Mouse (Mus musculus) midbrain, postnatal 0 days (tissue): ENCODE data around the gene Kcnma1. TPM values are rescaled to one million over a fixed set of nuclear protein-coding genes. Genes with fewer than 3 reads are reported as not detected.
A peak's percentile ranks its signal among the peaks of the same experiment; 100 is the strongest.

Experiments
- ATAC-seq: fragments of 200-750 bp; cut with Nextera tagmentation; 2 replicates; pipeline ENCODE4 v1.8.0; 2017; ENCODE audit warnings: moderate number of reproducible peaks, mild to moderate bottlenecking, moderate TSS enrichment, moderate library complexity; ENCODE audit not compliant: low FRiP score
- DNase-seq: peaks from one replicate; pipeline ENCODE4 v3.0.0-alpha.2; 2015; ENCODE audit warnings: low spot score
- H3K27ac ChIP-seq: fragments of 300-500 bp; sonication (generic); 2 replicates; pipeline ENCODE4 v1.5.1; 2014; ENCODE audit warnings: low read depth, mild to moderate bottlenecking, low read length, mixed read lengths
- H3K27me3 ChIP-seq: fragments of 300-500 bp; sonication (generic); 2 replicates; pipeline ENCODE4 v1.6.1; 2014; ENCODE audit warnings: low read length, control low read depth, mixed read lengths; ENCODE audit not compliant: insufficient read depth
- H3K36me3 ChIP-seq: fragments of 300-500 bp; sonication (generic); 2 replicates; pipeline ENCODE4 v1.6.1; 2014; ENCODE audit warnings: low read length, control low read depth, mixed read lengths; ENCODE audit not compliant: insufficient read depth
- H3K4me1 ChIP-seq: fragments of 300-500 bp; sonication (generic); 2 replicates; pipeline ENCODE4 v1.6.1; 2014; ENCODE audit warnings: mild to moderate bottlenecking, control low read depth, antibody characterized with exemption, low read length, mixed read lengths; ENCODE audit not compliant: insufficient read depth
- H3K4me2 ChIP-seq: fragments of 300-500 bp; sonication (generic); 2 replicates; pipeline ENCODE4 v1.6.1; 2014; ENCODE audit warnings: low read depth, mild to moderate bottlenecking, low read length, mixed read lengths; ENCODE audit not compliant: poor library complexity, severe bottlenecking
- H3K4me3 ChIP-seq: fragments of 300-500 bp; sonication (generic); 2 replicates; pipeline ENCODE4 v1.5.1; 2014; ENCODE audit warnings: low read depth, mild to moderate bottlenecking, low read length, moderate library complexity
- H3K9ac ChIP-seq: fragments of 300-500 bp; sonication (generic); replicated peaks from 2 replicates; pipeline ENCODE4 v1.6.1; 2014; ENCODE audit warnings: mild to moderate bottlenecking, low read length, moderate library complexity, mixed read lengths; ENCODE audit not compliant: poor library complexity, severe bottlenecking
- H3K9me3 ChIP-seq: fragments of 300-500 bp; sonication (generic); 2 replicates; pipeline ENCODE4 v1.6.1; 2016; ENCODE audit warnings: low read length, control low read depth
- CTCF ChIP-seq: IDR thresholded peaks from 2 replicates; pipeline ENCODE4 v1.5.1; 2016; ENCODE audit warnings: antibody characterized with exemption, mild to moderate bottlenecking
- WGBS: fragments of 180-500 bp; shearing (Covaris S2); extraction: QIAGEN DNeasy Blood & Tissue Kit; methylation state at CpG from one replicate; pipeline ENCODE4 v1.1.7; 2014; 5-methylcytosine and 5-hydroxymethylcytosine counted together
- polyA plus RNA-seq: library from polyadenylated mRNA; unstranded; fragments of >200 nt; fragmentation: Nextera tagmentation; extraction: Ambion mirVana; gene quantifications from 2 replicates; pipeline ENCODE4 v1.2.1, GENCODE M21; 2015
- total RNA-seq: library from RNA; depleted of rRNA; stranded (reverse); fragments of >200 nt; gene quantifications from 2 replicates; pipeline ENCODE4 v1.2.3, GENCODE M21; 2014

Gene Kcnma1
- total and polyA plus RNA-seq, 2 experiments from 2014 or later = 20.6 to 45.7 TPM

DNA sequence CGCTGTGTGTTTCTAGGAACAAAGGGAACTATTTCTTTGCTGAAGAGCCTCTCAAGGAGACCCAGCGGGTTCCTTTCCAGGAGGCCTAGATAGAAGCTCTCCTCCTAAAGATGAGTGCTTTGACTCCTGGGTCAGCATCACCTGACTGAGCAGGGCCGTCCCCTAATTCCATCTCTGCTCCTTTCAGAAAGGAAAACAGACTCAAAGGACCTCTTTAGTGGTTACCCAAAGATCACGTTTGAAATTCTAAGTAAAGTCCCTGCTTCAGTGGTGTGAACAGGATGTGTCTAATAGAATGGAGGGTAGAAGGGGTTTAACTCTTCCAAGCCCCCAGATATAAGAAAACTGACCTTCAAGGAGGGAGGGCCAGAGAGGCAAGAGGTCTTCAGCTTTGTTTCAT lies 411.4 kb downstream of the Kcnma1 start:
- DNase-seq (no peak), ATAC-seq (no peak)
- H3K9me3 ChIP-seq = no peaks in the 10 kb centered on the region
- H3K9ac ChIP-seq = no peak overlapping the region
- 24% methylated on average over 4 of the region's 4 CpGs for WGBS
- H3K36me3 ChIP-seq = no peaks in the 10 kb centered on the region
- H3K27ac ChIP-seq = 0 out of 2 replicates have a peak overlapping the region, but pooled peaks have one; percentile 26
- no peaks in the 10 kb centered on the region for H3K4me1 ChIP-seq
- no peak overlapping the region for H3K4me3 ChIP-seq
- TF ChIP-seq CTCF = no peak
- no peak overlapping the region for H3K4me2 ChIP-seq
- H3K27me3 ChIP-seq = no peaks in the 10 kb centered on the region

DNA sequence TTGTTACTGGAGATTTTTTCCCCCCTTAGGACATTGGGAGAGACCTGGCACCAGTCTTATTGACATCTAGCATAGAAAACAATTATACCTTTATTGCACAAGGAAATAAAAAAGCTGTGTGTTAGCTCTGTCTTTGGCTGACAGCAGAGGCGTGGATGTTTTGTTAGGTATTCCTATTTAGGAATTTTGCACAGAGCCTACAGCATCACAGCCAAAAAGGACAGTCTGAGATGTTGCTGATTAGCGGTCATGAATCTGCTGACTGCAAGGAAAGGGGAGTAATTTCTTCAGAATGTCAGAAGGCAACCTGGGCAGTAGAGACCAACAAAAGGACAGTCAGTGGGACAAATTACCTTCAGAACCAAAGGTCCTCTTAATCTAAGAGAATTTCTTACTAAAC lies 412.2 kb downstream of the Kcnma1 start:
- Histone ChIP-seq H3K27ac (no peak overlapping the region), H3K4me3 (no peak overlapping the region), H3K36me3 (no peaks in the 10 kb centered on the region), H3K4me1 (no peaks in the 10 kb centered on the region), H3K9me3 (no peaks in the 10 kb centered on the region), H3K9ac (no peak overlapping the region), H3K4me2 (no peak overlapping the region), H3K27me3 (no peaks in the 10 kb centered on the region)
- ATAC-seq (no peak), DNase-seq (no peak)
- WGBS = 75% methylated on average over 2 of the region's 2 CpGs
- no peak for TF ChIP-seq CTCF

- DNase-seq (no peak), ATAC-seq (no peak)
- Histone ChIP-seq H3K4me3 (no peak overlapping the region), H3K4me2 (no peak overlapping the region), H3K36me3 (no peaks in the 10 kb centered on the region), H3K9ac (no peak overlapping the region), H3K27me3 (no peaks in the 10 kb centered on the region), H3K9me3 (no peaks in the 10 kb centered on the region), H3K27ac (no peak overlapping the region), H3K4me1 (no peaks in the 10 kb centered on the region)
- 82% methylated on average over 5 of the region's 5 CpGs for WGBS
- TF ChIP-seq CTCF = no peak
Observed at GRCm38 (mm10) chr14:23594629-23595028, 419.7 kb downstream of the Kcnma1 start.

DNA sequence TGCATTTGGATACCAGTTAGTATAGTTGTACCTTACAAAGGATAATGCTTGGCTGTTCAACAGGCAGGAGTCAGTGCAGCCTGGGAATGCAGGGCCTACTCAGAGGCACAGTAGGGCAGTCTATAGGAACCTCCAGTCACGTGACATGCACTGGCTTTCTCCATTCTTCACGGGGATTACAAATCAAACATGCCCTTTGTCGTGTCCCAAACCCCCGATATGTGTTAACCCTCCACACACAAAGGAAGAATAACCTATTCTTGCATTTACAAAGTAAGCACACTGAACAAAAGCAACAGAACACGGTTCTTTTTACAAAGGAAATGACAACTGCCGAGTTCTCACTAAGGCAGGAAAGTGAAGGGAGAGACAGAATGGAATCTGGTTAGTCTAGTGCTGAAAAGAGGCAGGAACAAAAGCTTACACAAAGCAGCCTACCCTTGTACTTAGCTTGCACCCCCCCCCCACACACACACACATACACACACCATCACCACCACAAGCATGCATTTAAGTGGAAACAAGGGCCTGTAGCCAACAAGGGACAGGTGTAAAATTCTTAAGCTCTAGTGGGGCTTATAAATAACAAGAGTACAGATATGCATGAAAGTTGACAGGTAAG lies 421.4 kb downstream of the Kcnma1 start:
- Histone ChIP-seq H3K27me3 (no peaks in the 10 kb centered on the region), H3K36me3 (no peaks in the 10 kb centered on the region), H3K27ac (no peak overlapping the region), H3K4me1 (no peaks in the 10 kb centered on the region), H3K9ac (no peak overlapping the region), H3K9me3 (no peaks in the 10 kb centered on the region), H3K4me3 (no peak overlapping the region), H3K4me2 (no peak overlapping the region)
- DNase-seq (no peak), ATAC-seq (no peak)
- WGBS = 13% methylated on average over 6 of the region's 6 CpGs
- no peak for TF ChIP-seq CTCF

- Histone ChIP-seq H3K36me3 (no peaks in the 10 kb centered on the region), H3K9me3 (no peaks in the 10 kb centered on the region), H3K27me3 (no peaks in the 10 kb centered on the region), H3K4me2 (no peak overlapping the region), H3K9ac (no peak overlapping the region), H3K4me1 (no peaks in the 10 kb centered on the region), H3K4me3 (no peak overlapping the region), H3K27ac (no peak overlapping the region)
- TF ChIP-seq CTCF = no peak
- ATAC-seq (no peak), DNase-seq (no peak)
- WGBS = 75% methylated on average over 7 of the region's 7 CpGs
Observed at GRCm38 (mm10) chr14:23589744-23590481, 424.4 kb downstream of the Kcnma1 start.

GRCm38 (mm10) chr14:23587451-23587850 lies 426.8 kb downstream of the Kcnma1 start:
- no peaks in the 10 kb centered on the region for H3K9me3 ChIP-seq
- ATAC-seq (no peak), DNase-seq (no peak)
- no peaks in the 10 kb centered on the region for H3K36me3 ChIP-seq
- no peak overlapping the region for H3K27ac ChIP-seq
- WGBS = 88% methylated on average over 9 of the region's 9 CpGs
- no peaks in the 10 kb centered on the region for H3K4me1 ChIP-seq
- no peak overlapping the region for H3K4me2 ChIP-seq
- H3K4me3 ChIP-seq = no peak overlapping the region
- H3K27me3 ChIP-seq = no peaks in the 10 kb centered on the region
- no peak overlapping the region for H3K9ac ChIP-seq
- TF ChIP-seq CTCF = no peak
